Mouse (Mus musculus) cerebellum, adult 2 months (tissue): ENCODE results near the gene 1700015F17Rik.

Experiments used
- CTCF ChIP-seq: fragments of 200-500 bp; IDR thresholded peaks from 2 replicates; pipeline ENCODE4 v1.5.1; 2011; ENCODE audit warnings: low read depth, mild to moderate bottlenecking, control low read depth, low read length, moderate library complexity, borderline replicate concordance; ENCODE audit not compliant: insufficient read depth
- POLR2A ChIP-seq: fragments of 200-500 bp; IDR thresholded peaks from 2 replicates; pipeline ENCODE4 v1.6.1; 2011; ENCODE audit warnings: low read length, control low read depth, borderline replicate concordance; ENCODE audit not compliant: insufficient read depth

DNA sequence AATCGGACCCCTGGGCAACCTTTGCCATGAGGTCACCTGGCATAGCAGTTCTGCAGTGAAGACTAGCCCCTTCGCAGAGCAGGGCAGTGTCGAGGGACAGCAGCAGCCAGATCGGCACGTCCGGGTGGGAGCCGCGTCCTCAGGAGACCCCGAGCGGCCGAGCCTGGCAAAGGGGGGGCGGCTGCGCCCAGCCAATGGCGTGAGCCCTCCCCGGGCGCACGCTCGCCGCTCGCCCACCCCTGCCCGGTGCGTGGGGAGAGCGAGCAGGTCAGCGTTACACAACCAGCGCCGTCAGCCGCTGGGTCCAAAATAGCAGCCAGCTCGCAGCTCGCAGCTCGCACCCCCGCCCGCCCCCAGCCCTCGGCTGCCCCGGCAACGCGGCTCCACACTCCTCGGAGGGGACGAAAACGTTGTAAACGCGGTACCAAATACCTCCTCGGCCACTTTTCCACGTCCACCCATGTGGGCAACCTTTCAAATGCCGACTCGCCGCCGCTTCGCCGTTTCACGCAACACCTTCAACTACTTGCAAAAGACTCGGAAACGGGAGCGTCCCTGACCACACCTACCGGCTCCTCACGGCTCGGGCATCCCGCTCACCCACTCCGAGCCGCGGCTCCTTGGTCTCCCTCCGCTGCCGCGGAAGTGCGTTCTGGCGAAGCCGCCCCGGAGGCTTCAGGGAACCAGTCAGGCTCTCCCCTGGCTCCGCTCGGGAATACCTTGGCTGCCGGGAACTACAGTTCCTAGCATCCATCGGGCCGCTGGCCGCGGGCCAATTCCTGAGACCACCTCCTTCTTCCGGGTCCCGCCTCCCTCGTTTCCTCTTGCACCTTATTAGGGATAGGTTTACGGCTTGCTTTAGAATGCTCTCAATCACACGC is 35.5 kb upstream of the 1700015F17Rik start, which contains the start of gene Cldn12:
- TF ChIP-seq CTCF = no peak
- peak; percentile 66; the same call in 1 of the 2 replicates for TF ChIP-seq POLR2A
